Mouse (Mus musculus) ES-Bruce4 (cell line): Measurements from ENCODE around the gene Poc5. TPM values are rescaled to one million over a fixed set of nuclear protein-coding genes. Genes with fewer than 3 reads are reported as not detected.

Experiments
- H3K27ac ChIP-seq: 2 replicates; pipeline ENCODE4 v1.5.1; 2012; ENCODE audit warnings: low read length, inconsistent platforms; ENCODE audit not compliant: insufficient read depth
- H3K27me3 ChIP-seq: 2 replicates; pipeline ENCODE4 v1.6.1; 2012; ENCODE audit warnings: mild to moderate bottlenecking, low read length, inconsistent platforms; ENCODE audit not compliant: control insufficient read depth, poor library complexity, insufficient read depth, severe bottlenecking
- H3K36me3 ChIP-seq: 2 replicates; pipeline ENCODE4 v1.6.1; 2012; ENCODE audit warnings: inconsistent platforms, mild to moderate bottlenecking, low read length, moderate library complexity; ENCODE audit not compliant: control insufficient read depth, poor library complexity, insufficient read depth, severe bottlenecking
- H3K4me1 ChIP-seq: one replicate; pipeline ENCODE4 v1.8.1; 2011; ENCODE audit warnings: low read length; ENCODE audit not compliant: control insufficient read depth, insufficient read depth
- H3K4me3 ChIP-seq: 2 replicates; pipeline ENCODE4 v1.5.1; 2011; ENCODE audit warnings: low read depth, mild to moderate bottlenecking, low read length
- H3K9ac ChIP-seq: 2 replicates; pipeline ENCODE4 v1.6.1; 2012; ENCODE audit warnings: low read depth, mild to moderate bottlenecking, inconsistent platforms; ENCODE audit not compliant: poor library complexity, severe bottlenecking
- H3K9me3 ChIP-seq: replicated peaks from 2 replicates; pipeline ENCODE4 v1.6.1; 2012; ENCODE audit warnings: mild to moderate bottlenecking, low read length, inconsistent platforms; ENCODE audit not compliant: control insufficient read depth, poor library complexity, insufficient read depth, severe bottlenecking
- CTCF ChIP-seq: IDR thresholded peaks from one replicate; pipeline ENCODE4 v1.8.1; 2011; ENCODE audit warnings: low read depth, low read length
- EP300 ChIP-seq: IDR thresholded peaks from 2 replicates; pipeline ENCODE4 v1.6.1; 2011; ENCODE audit warnings: low read depth, low read length; ENCODE audit not compliant: insufficient read depth
- POLR2A ChIP-seq: IDR thresholded peaks from one replicate; pipeline ENCODE4 v1.8.1; 2011; ENCODE audit warnings: low read length; ENCODE audit not compliant: insufficient read depth
- polyA plus RNA-seq: library from polyadenylated mRNA; stranded (reverse); fragments of >200 nt; gene quantifications from 2 replicates; pipeline ENCODE4 v1.2.4, GENCODE M21; 2011; ENCODE audit warnings: low read depth; ENCODE audit not compliant: missing spikeins, insufficient read depth, insufficient read length

Gene Poc5
- 18.9 and 19.5 TPM in 2 replicates for polyA plus RNA-seq

DNA sequence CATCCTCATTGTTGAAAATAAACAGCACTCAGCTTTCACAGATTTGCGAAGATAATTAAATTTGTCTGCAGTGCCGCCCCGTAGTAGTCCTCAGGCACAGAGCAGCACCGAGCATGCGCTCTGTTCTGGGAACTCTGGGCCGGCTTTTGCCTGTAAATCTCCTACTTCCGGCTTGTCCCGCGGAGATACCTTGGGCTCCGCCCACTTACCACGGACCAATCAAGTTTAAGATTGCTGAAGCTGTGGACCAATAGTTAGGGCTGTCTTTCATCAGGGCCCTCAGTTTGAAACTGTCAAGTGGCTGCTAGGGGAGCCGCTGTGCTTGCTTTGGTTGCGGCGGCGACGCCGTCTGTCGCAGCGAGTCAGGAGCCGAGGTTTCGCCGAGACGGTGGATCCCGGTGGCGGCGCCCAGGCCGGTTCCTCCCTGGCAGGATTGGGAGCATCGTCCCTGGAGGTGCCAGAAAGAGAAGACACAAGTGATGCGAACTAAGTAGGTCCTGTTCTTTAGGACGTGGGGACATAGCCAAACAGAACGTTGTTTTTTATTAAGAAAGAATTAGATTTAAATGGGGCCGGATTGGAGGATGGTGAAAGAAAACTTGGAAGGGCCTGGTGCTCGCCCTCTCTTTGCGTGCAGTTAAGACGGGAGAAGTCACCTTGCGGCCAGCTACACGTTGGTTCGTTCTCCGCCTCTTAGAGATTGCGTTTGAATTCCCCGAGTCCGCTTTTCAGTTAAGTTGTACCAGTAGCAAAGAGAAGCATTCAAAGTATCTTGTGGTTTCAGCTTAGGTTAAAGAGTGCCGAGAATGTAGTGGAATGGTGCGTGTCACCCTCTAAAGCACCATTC is at the start of gene Poc5:
Gene Poc5 (plus strand): TSS at position 253 of the 847 bp plus-strand sequence.
- H3K27ac ChIP-seq, result no peak within 1 kb of the TSS
- TF ChIP-seq POLR2A (no peak), EP300 (0 out of 2 replicates have a peak, but pooled peaks have one; percentile 6), CTCF (no peak)

DNA sequence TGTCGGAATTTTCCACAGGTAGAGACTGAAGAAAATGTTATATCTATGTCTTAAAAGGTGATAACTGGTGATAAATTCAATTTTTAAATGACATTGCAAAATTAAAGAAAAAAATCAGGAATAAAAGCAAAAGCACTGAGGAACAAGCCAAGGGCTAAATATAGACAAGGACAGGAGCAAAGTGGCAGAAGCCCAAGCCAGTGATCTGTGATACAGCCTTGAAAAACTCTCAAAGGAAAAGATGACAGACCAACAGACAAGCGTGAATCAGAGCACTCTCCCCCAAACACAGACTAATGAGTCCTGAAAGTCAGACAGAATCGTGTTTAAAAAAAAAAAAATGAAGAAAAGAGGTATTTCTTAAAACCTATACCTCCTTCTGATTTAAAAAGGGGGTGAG is 46.6 kb upstream of the Poc5 start:
- Histone ChIP-seq H3K27me3 (no peaks in the 10 kb centered on the region), H3K36me3 (no peaks in the 10 kb centered on the region), H3K4me1 (no peaks in the 10 kb centered on the region), H3K27ac (no peak overlapping the region), H3K9ac (no peak overlapping the region), H3K9me3 (no peaks in the 10 kb centered on the region), H3K4me3 (no peak overlapping the region)
- TF ChIP-seq CTCF (no peak), EP300 (no peak), POLR2A (no peak)

More for the DNA sequence above, at the start of gene Poc5:
- peak within 1 kb of the TSS; percentile 80 for H3K9ac ChIP-seq
- peaks cover 13% of the 10 kb centered on the region for H3K36me3 ChIP-seq
- H3K4me1 ChIP-seq, result no peaks in the 10 kb centered on the region
- no peaks in the 10 kb centered on the region for H3K27me3 ChIP-seq
- H3K4me3 ChIP-seq, result peak within 1 kb of the TSS; percentile 99
- peaks cover 9% of the 10 kb centered on the region for H3K9me3 ChIP-seq

DNA sequence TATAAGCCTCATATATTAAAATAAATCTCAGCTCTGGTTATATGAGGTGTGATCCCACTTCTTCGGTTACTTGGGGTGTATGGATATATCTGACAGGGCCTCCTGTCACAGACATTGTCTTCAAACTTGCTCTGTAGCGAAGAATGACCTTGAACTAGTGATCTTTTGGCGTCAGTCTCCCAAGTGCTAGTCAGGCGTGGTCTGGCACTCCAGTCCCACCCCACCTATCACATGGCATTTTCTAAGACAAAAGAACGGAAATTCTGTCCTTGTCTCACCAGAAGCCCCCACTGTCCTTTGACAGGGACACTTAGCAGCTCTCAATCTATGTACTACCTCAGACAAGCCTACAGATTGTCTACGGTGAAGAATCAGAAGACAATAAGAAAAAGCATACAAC is 43.3 kb upstream of the Poc5 start:
- Histone ChIP-seq H3K36me3 (no peaks in the 10 kb centered on the region), H3K4me3 (no peak overlapping the region), H3K9ac (no peak overlapping the region), H3K4me1 (peaks cover 2% of the 10 kb centered on the region), H3K27me3 (no peaks in the 10 kb centered on the region), H3K27ac (no peak overlapping the region), H3K9me3 (no peaks in the 10 kb centered on the region)
- TF ChIP-seq CTCF (no peak), EP300 (peak; percentile 92), POLR2A (no peak)

DNA sequence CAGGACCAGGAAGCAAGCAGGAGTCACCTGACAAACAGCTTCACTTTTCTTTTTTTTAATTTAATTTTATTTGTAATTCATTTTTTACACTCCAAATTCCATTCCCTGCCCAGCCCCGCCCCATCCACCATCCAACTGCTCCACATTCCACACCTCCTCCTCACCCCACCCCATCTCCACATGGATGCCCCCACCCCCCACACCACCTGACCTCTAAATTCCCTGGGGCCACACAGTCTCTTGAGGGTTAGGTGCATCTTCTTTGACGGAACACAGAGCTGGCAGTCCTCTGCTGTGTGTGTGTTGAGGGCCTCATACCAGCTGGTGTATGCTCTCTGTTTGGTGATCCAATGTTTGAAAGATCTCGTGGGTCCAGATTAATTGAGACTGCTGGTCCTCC is 41.5 kb upstream of the Poc5 start:
- no peak for TF ChIP-seq POLR2A
- TF ChIP-seq EP300, result peak; percentile 66; the same call in 1 of the 2 replicates
- Histone ChIP-seq H3K27me3 (no peaks in the 10 kb centered on the region), H3K9ac (no peak overlapping the region), H3K27ac (0 out of 2 replicates have a peak overlapping the region, but pooled peaks have one; percentile 3), H3K36me3 (no peaks in the 10 kb centered on the region), H3K4me1 (peaks cover 2% of the 10 kb centered on the region), H3K9me3 (no peaks in the 10 kb centered on the region), H3K4me3 (no peak overlapping the region)

DNA sequence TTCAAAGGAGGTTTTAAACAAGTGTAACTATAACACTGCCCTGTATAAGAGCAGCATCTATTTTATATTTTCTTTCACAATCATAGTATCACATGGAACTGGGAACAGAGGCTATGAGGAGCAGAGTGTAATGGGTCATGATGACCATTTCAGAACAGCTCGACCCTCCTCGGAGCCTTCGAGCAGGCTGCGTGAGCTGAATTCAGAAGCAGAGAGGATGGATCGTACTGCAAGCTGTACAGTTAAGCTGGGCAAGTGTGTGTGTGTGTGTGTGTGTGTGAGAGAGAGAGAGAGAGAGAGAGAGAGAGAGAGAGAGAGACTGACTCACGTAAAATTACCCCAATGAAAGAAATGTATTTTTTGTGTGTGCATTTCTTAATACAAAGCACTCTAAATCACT is 37.9 kb upstream of the Poc5 start:
- no peak overlapping the region for H3K9ac ChIP-seq
- no peak overlapping the region for H3K27ac ChIP-seq
- H3K4me3 ChIP-seq, result no peak overlapping the region
- no peaks in the 10 kb centered on the region for H3K36me3 ChIP-seq
- H3K9me3 ChIP-seq, result 0 out of 2 replicates have a peak, but pooled peaks cover 3% of the 10 kb centered on the region
- peaks cover 2% of the 10 kb centered on the region for H3K4me1 ChIP-seq
- TF ChIP-seq CTCF (no peak), POLR2A (no peak), EP300 (no peak)
- no peaks in the 10 kb centered on the region for H3K27me3 ChIP-seq

DNA sequence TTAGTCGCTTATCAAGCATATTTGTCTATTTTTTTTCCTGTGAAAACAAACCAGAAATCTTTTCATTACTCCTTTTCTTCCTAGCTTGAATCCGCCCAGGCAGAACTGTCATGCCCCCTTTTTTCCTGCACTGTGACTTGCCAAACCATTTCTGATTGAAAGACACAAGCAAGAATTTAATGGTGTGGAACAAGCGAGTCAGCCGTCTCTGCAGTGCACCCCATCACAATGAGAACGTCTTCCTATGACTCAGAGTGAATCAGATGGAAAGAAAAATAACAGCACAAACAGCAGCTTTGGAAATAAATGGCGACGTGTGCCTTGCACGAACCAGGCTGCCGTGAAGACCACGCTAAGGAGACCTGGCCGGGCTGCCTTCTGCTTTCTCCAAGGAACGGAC is 36.8 kb upstream of the Poc5 start:
- Histone ChIP-seq H3K4me1 (peaks cover 2% of the 10 kb centered on the region), H3K4me3 (no peak overlapping the region), H3K27me3 (no peaks in the 10 kb centered on the region), H3K9ac (no peak overlapping the region), H3K27ac (no peak overlapping the region), H3K9me3 (0 out of 2 replicates have a peak, but pooled peaks cover 3% of the 10 kb centered on the region), H3K36me3 (no peaks in the 10 kb centered on the region)
- TF ChIP-seq EP300 (no peak), CTCF (no peak), POLR2A (no peak)
